Mouse (Mus musculus) cerebellum, adult 2 months (tissue): Measurements from ENCODE around the gene Shc3.

Experiments used
- CTCF ChIP-seq: fragments of 200-500 bp; IDR thresholded peaks from 2 replicates; pipeline ENCODE4 v1.5.1; 2011; ENCODE audit warnings: low read depth, mild to moderate bottlenecking, control low read depth, low read length, moderate library complexity, borderline replicate concordance; ENCODE audit not compliant: insufficient read depth
- POLR2A ChIP-seq: fragments of 200-500 bp; IDR thresholded peaks from 2 replicates; pipeline ENCODE4 v1.6.1; 2011; ENCODE audit warnings: low read length, control low read depth, borderline replicate concordance; ENCODE audit not compliant: insufficient read depth

GRCm38 (mm10) chr13:51552233-51552632 lies 17.0 kb downstream of the Shc3 start:
- TF ChIP-seq CTCF (no peak), POLR2A (no peak)
